Mouse (Mus musculus): ENCODE data around the gene Nol12.

The Nol12 gene

DNA sequence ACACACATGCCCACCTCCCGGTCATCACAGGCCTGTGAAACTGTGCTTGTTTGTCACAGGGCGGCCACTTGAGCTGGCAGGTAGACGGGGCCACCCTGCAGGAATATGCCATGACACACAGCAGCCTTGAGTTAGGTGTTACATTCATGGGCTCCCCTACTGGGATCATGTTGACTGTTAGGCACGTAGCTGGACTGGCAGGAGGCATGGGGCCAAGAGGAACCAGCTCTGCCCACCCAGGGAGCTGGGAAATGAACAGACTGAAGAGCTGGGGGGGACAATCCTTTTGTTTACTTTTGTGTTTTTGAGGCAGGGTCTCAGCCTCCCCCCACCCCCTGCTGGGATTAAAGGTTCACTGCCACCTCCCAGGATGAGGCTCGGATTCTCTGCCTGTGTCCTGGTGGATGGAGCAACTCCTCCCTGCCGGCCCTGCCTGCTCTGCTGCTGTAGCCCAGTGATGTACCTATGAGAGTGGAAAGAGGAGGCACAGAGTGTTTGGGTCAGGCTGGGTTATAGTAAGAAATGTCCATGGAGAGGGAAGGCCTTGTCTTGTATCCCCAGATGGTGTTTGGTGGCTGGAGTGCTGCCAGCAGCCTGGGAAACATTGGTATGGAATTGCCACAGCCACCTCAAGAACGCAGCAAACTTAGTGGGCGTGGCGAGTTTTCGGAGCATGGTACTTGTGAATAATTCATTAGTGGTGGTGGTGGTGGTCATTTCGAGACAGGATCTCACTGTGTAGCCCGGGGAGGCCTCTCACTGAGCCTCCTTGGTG is 18.5 kb upstream of the Nol12 start:
- peak in 1 of 2 experiments; percentile 44 for DNase-seq (ENCODE audit: low spot score in 2 of 2)

GRCm38 (mm10) chr15:78918126-78918525 is 16.6 kb upstream of the Nol12 start:
- DNase-seq (ENCODE audit: low spot score in 2 of 2), result no peak

- DNase-seq (ENCODE audit: low spot score in 2 of 2), result no peak
Measured at GRCm38 (mm10) chr15:78919914-78920313, 14.8 kb upstream of the Nol12 start.

- no peak for DNase-seq (ENCODE audit: low spot score in 2 of 2)
Measured at GRCm38 (mm10) chr15:78922700-78923099, 12.0 kb upstream of the Nol12 start.

- no peak for DNase-seq (ENCODE audit: low spot score in 2 of 2)
Measured at GRCm38 (mm10) chr15:78923585-78923984, 11.1 kb upstream of the Nol12 start.

DNA sequence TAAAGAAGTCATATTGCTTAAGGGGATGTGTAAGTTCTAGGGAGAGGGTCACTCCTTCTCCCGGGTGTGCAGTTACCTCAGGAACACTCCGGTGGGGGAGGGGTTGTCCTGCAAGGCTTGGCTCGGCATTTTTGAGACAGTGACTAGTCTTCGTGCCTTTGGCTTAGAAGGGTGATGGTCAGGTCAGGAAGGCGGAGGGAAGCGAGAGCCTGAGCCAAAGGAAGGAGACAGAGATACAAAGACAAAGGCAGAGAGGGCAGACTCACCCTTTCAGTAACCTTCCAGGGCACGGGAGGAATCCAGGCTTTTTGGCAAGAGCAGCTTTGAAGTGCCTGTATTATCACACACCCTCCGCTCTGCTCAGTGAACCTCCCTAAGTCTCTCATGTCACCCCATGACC is 9.6 kb upstream of the Nol12 start:
- DNase-seq (ENCODE audit: low spot score in 2 of 2), result no peak

- peak; percentile 44 to 78 for DNase-seq (ENCODE audit: low spot score in 2 of 2)
Measured at GRCm38 (mm10) chr15:78926021-78926919, 8.5 kb upstream of the Nol12 start, which contains the start of gene Lgals1. Lgals1 (plus strand) TSS chr15:78926725.

DNA sequence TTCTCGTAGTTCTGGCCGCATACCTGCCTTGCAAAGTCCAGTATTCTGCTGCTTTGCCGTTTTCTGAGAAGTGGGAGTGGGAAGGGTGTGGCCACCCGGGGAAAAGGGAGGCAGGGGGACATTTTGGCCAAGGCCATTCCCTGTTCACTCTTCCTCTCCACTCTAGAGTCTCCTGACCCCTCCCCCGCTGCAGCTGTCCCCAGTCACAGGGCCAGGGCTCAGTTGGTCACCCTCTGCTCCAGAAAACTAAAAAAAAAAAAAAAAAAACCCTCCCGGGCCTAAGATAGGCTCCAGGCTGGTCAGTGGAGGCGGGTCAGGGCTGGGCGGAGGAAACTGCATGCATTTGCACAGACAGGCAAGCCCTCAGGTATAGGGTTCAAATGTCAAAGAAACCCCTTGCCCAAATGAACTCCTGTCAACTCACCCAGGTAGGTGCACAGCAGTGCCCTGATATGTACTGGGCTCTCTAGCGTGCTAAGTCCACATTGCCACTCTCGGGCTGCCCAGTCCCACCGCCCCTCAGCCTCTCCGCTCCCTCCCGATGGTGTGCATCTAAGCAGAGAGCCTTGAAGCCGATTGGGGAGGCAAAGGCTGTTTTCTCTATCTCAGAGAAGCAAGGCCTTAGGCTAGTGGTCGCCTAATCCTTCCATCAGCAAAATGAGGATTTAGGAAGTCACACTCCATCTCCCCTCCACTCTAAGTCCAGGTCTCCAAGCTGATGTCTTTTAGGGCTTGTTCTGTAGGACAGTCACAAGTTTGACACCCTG is 7.5 kb upstream of the Nol12 start:
- DNase-seq (ENCODE audit: low spot score in 2 of 2), result no peak

- DNase-seq (ENCODE audit: low spot score in 2 of 2), result no peak
Measured at GRCm38 (mm10) chr15:78927788-78928457, 6.8 kb upstream of the Nol12 start.

GRCm38 (mm10) chr15:78928539-78928938 is 6.2 kb upstream of the Nol12 start:
- DNase-seq (ENCODE audit: low spot score in 2 of 2), result no peak

DNA sequence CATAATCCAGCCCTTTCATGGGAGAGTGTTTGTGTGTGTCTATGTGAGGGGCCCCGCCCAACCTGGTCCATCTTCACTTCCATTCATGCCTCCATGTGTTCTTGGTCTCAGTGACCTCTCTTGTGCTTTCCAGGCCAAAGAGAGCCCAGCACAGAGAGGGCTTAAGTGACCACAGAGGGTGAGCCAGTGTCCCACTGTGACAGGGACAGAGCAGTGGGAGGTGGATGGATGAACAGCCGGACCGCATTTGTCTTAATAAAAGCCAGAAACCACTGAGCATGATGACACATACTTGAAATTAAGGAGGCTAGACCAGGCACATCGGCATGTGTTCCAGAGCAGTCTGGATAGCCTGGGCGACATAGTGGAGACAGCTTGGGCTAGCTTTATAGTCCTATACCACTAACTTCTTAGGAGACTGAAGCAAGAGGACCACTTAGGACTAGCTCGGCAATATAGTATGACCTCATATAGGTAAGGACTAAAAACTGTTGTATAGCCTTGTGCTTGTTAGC is 4.5 kb upstream of the Nol12 start:
- DNase-seq (ENCODE audit: low spot score in 2 of 2), result no peak

DNA sequence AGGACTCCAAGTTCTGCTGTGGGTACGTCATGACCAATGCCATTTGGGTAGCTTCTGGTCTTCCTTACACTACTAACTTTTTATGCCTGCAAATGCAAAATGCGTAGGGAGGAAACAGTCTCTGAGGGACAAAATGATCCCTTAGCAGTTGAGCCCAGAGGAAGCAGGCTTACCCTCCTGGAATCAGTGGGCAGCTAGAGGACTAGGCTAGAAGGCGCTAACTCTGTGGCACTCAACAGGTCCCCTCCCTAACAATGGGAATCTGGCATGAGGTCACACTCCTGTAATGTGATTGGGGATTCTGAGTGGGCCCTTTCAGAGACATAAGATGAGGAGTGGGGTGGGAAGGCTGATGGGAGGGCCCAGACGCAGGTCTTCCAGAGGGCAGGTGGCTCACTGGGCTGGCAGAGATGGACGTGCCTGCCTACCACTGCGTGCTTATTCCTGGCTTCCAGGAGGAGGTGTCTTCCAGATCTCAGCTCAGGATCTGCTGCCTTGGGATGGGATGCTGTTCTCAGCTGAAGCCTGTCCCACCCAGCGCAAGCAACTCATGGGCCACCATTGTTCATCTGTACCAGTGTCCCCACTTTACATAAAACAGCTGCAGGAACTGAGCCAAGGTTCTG is 3.8 kb upstream of the Nol12 start:
- DNase-seq (ENCODE audit: low spot score in 2 of 2), result no peak

DNA sequence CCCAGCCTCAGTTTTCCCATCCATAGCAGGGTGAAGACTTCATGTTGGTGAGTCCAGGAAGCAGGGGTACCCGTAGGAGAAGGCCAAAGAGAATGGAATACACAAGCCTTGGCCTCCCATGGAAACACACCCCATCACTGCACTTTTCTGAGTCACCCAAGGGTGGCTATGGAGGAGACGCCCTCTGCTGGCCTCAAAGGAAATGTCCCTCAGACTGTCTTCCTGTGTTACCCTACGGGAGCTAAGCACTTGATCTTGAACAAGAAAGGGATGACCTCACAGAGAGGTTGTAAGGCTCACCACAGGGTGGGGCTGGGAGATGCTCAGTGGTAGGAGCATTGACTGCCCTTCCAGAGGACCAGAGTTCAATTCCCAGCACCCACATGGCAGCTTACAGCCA is 3.2 kb upstream of the Nol12 start:
- DNase-seq (ENCODE audit: low spot score in 2 of 2), result no peak

- no peak for DNase-seq (ENCODE audit: low spot score in 2 of 2)
Measured at GRCm38 (mm10) chr15:78936403-78936802, 1.7 kb downstream of the Nol12 start.

DNA sequence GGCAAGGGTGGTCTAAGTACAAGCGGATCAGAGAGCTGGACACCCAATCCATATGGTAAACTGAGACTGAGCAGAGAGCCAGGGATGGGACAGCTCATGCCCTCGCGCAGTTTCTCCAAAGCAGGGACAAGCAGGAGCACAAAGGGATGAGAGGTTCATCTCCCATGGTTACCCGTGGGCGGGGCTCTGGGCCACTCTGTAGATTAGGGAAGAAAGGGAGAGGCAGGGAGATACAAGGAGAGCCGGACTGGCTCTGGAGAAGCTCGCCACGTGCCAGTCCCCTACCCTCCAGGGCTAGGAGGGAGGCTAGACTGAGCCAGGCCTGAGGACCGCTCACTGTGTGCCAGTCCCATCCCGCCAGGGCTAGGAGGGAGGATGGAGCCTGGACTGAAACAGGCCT is 2.6 kb downstream of the Nol12 start:
- no peak for DNase-seq (ENCODE audit: low spot score in 2 of 2)

DNA sequence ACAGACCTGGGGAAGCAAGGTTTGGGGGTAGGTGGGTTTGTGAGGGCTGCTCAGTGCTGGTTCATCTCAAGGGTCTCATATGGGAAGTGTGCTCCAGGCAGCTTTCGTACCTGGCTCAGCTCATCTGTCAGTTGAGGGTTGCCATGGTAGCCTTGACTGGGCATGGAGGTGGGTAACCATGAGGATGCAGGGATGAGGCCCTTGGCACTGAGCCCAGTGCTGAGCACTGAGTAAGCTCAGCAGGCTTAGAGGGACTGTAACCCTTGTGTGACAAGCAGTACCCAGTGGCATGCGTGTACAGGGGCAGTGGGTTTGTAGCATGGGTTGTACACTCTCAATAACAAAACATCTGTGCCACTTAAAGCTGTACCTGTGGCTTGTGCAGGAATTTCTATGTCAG is 3.2 kb downstream of the Nol12 start:
- no peak for DNase-seq (ENCODE audit: low spot score in 2 of 2)

DNA sequence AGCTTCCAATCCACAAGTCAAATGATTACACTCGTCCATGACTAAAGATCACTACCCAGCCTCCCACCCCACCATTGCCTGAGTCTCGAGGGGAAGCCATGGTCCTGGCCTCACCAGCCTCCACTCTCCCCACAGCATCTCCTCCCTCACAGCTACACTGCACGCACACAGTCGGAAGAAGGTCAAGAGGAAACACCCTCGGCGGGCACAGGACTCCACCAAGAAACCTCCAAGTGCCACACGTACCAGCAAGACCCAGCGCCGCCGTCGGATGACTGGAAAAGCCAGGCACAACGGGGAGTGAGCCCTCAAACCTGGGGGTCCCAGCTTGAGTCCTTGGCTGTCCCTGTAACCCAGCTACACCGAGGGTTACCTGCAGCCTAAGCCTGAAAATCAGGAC is 5.6 kb downstream of the Nol12 start:
- no peak for DNase-seq (ENCODE audit: low spot score in 2 of 2)

GRCm38 (mm10) chr15:78942663-78943062 is 7.9 kb downstream of the Nol12 start:
- DNase-seq (ENCODE audit: low spot score in 2 of 2), result peak; percentile 81 to 86

DNA sequence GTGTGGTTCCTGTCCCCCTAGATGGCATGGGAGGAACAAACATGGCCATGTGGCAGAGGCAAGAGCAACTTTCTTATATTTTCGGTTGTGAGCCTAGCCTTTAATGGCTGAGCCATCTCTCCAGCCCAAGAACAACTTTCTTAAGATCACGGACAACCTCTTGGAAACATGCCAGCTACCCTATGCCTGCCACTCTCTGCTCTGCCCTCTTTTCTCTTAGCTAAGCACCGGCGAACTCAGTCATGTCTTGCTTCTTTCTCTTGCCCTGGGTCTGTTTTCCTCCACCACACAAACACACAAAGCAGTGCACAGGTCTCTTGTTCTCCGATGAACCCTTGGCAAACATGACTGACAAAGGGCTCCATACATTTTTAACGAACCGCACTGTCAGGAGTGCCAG is 11.5 kb downstream of the Nol12 start:
- no peak for DNase-seq (ENCODE audit: low spot score in 2 of 2)

GRCm38 (mm10) chr15:78947657-78948056 is 12.9 kb downstream of the Nol12 start, which contains the start of gene Triobp:
Triobp (plus strand) TSS chr15:78947724.
- DNase-seq (ENCODE audit: low spot score in 2 of 2), result peak; percentile 60 to 80
